In the genomic region with DNA sequence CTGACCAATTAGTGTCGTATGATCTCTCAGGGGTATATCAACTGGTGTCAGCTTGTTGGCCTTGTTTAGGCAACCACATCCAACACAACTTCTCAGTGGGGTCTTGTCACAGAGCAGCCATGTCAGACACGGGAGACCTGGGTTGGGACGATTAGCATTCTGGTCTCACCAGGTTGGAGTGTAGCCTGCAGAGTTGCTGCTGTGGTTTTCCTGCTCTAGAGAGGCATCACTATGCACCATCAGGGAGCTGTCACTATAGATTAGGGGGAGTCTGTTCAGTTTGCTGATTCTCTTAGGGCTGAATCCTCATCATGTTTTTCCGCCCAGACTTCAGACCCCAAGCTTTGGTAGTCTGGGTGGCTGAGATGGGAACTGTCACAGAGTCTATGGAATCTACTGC, we compare ENCODE assay signal across 32 mouse cellular contexts.
DNase-seq lines count a peak whose midpoint lies in the region; ATAC-seq and TF ChIP-seq lines count a peak whose summit lies in the region.
"Had no signal": no experiment of that assay in that cellular context is flagged by ENCODE, and none has a peak within 500 bp of the region (broad histone marks: within the 10 kb centered on the region; RNA-seq: fewer than 3 reads in every experiment).

No protein-coding gene starts in this region.

- H3K9ac ChIP-seq in liver, postnatal 0 days (replicated peaks), result no peak overlapping the region
- H3K9ac ChIP-seq: embryonic facial prominence, embryonic 13.5 days; forebrain, postnatal 0 days; heart, embryonic 12.5 days; heart, embryonic 15.5 days; hindbrain, embryonic 13.5 days had no signal

- no peaks in the 10 kb centered on the region for H3K36me3 ChIP-seq in liver, postnatal 0 days (replicated peaks; ENCODE audit: insufficient read depth, low read length)
- no peaks in the 10 kb centered on the region for H3K36me3 ChIP-seq in midbrain, embryonic 10.5 days
- H3K36me3 ChIP-seq: embryonic facial prominence, embryonic 10.5 days; embryonic facial prominence, embryonic 13.5 days; G1E; heart, embryonic 12.5 days; heart, embryonic 15.5 days; hindbrain, embryonic 10.5 days; hindbrain, embryonic 13.5 days had no signal

- DNase-seq in layer of hippocampus, adult 2 months (ENCODE audit: low spot score in 2 of 2), result no peak
- DNase-seq in layer of hippocampus, postnatal 25 days (ENCODE audit: extremely low spot score in 1 of 2, low spot score in 1 of 2), result no peak
- no peak for DNase-seq in liver, postnatal 0 days
- DNase-seq in liver, result no peak
- DNase-seq in midbrain, embryonic 10.5 days (ENCODE audit: low spot score), result no peak
- DNase-seq: adrenal gland, postnatal 10 days; adrenal gland, postnatal 36 days; B cell, adult 2 months; cerebellum, adult 11 months; cerebellum, adult 2 months; cerebellum, adult 9-11 months; cerebellum, postnatal 25 days; embryo, embryonic 11 days; forebrain, postnatal 0 days; gastrocnemius, adult 2 months; gastrocnemius, postnatal 14 days; heart, adult 18-20 months; heart, postnatal 10 days; heart, postnatal 36 days had no signal

- H3K27ac ChIP-seq in layer of hippocampus, adult 2 months, result peak overlapping the region; percentile 94
- H3K27ac ChIP-seq in liver, postnatal 0 days (ENCODE audit: low read depth), result no peak overlapping the region
- H3K27ac ChIP-seq in midbrain, embryonic 10.5 days (replicated peaks), result no peak overlapping the region
- H3K27ac ChIP-seq: embryonic facial prominence, embryonic 10.5 days; embryonic facial prominence, embryonic 13.5 days; heart, embryonic 15.5 days; hindbrain, embryonic 10.5 days; hindbrain, embryonic 13.5 days had no signal

- TF ChIP-seq CTCF in layer of hippocampus, adult 2 months (conservative IDR thresholded peaks at IDR 0.05), result no peak
- no peak for TF ChIP-seq CTCF in liver, postnatal 0 days (IDR thresholded peaks at IDR 0.05; ENCODE audit: low read depth)

- H3K9me3 ChIP-seq in liver, postnatal 0 days (ENCODE audit: low read length), result no peaks in the 10 kb centered on the region
- no peaks in the 10 kb centered on the region for H3K9me3 ChIP-seq in midbrain, embryonic 10.5 days (replicated peaks)
- H3K9me3 ChIP-seq: embryonic facial prominence, embryonic 10.5 days; embryonic facial prominence, embryonic 13.5 days; heart, embryonic 12.5 days; heart, embryonic 15.5 days; hindbrain, embryonic 10.5 days; hindbrain, embryonic 13.5 days had no signal

- no peak for TF ChIP-seq EP300 in liver, postnatal 0 days (IDR thresholded peaks at IDR 0.05; ENCODE audit: low read depth)

- H3K27me3 ChIP-seq in liver, postnatal 0 days (ENCODE audit: insufficient read depth, low read length), result no peaks in the 10 kb centered on the region
- peaks cover 18% of the 10 kb centered on the region for H3K27me3 ChIP-seq in midbrain, embryonic 10.5 days (ENCODE audit: low read depth, poor library complexity, severe bottlenecking)
- H3K27me3 ChIP-seq: CH12.LX; embryonic facial prominence, embryonic 13.5 days; heart, embryonic 12.5 days; heart, embryonic 15.5 days; Patski had no signal

- H3K4me3 ChIP-seq in layer of hippocampus, adult 2 months, result no peak overlapping the region
- no peak overlapping the region for H3K4me3 ChIP-seq in liver, postnatal 0 days (ENCODE audit: low read depth, low read length)
- no peak overlapping the region for H3K4me3 ChIP-seq in midbrain, embryonic 10.5 days
- H3K4me3 ChIP-seq: embryonic facial prominence, embryonic 10.5 days; embryonic facial prominence, embryonic 13.5 days; erythroblast, embryonic 14.5 days; gastrocnemius, adult 2 months; heart, embryonic 12.5 days; heart, embryonic 15.5 days; hindbrain, embryonic 10.5 days; hindbrain, embryonic 13.5 days had no signal

- ATAC-seq in liver, postnatal 0 days, result 0 out of 2 replicates have a peak, but pooled peaks have one; percentile 12
- peak; percentile 65 for ATAC-seq in megakaryocyte progenitor cell, adult 5-6 weeks (replicated peaks; ENCODE audit: poor library complexity)
- ATAC-seq: forebrain, embryonic 14.5 days; forebrain, postnatal 0 days; hindbrain, embryonic 16.5 days; Patski had no signal

- 44% methylated on average over 4 of the region's 4 CpGs for WGBS in liver, postnatal 0 days (ENCODE audit: insufficient replicate concordance)
- 90% methylated on average over 4 of the region's 4 CpGs for WGBS in midbrain, embryonic 10.5 days

- peaks cover 3% of the 10 kb centered on the region for H3K4me1 ChIP-seq in liver, postnatal 0 days (ENCODE audit: insufficient read depth)
- H3K4me1 ChIP-seq in midbrain, embryonic 10.5 days, result peaks cover 21% of the 10 kb centered on the region

- no peak overlapping the region for H3K4me2 ChIP-seq in liver, postnatal 0 days (ENCODE audit: low read depth, low read length)
- H3K4me2 ChIP-seq: embryonic facial prominence, embryonic 13.5 days; heart, embryonic 12.5 days; heart, embryonic 15.5 days; hindbrain, embryonic 13.5 days had no signal
